Mouse (Mus musculus): ENCODE results near the gene Frmd5. TPM values are rescaled to one million over a fixed set of nuclear protein-coding genes. Genes with fewer than 3 reads are reported as not detected.
"Not testable (repeated sequence)": the region's sequence is repeated elsewhere in the genome, so short reads cannot be mapped to it uniquely, and the experiment has no call there.

Gene Frmd5
- polyA plus RNA-seq, 1 experiment = 1.5 TPM

- Histone ChIP-seq H3K4me3 (ENCODE audit: extremely low read depth, insufficient read depth, insufficient read length) (no peak overlapping the region), H3K36me3 (ENCODE audit: control insufficient read depth, insufficient read depth, low read length) (peaks cover 3% of the 10 kb centered on the region; the same call in 1 of the 2 replicates), H3K27me3 (ENCODE audit: control insufficient read depth, insufficient read depth, low read length) (no peaks in the 10 kb centered on the region), H3K4me1 (ENCODE audit: control insufficient read depth, insufficient read depth, insufficient read length) (peaks cover 3% of the 10 kb centered on the region; the same call in 1 of the 2 replicates), H3K27ac (ENCODE audit: insufficient read depth, low read length) (no peak overlapping the region)
- TF ChIP-seq POLR2A (IDR thresholded peaks at IDR 0.05; ENCODE audit: low read depth, low read length) (no peak), CTCF (IDR thresholded peaks at IDR 0.05; ENCODE audit: extremely low read depth, insufficient read depth, insufficient read length, insufficient replicate concordance) (no peak)
- DNase-seq (ENCODE audit: low read depth in 1 of 2, low spot score in 2 of 2) = no peak
- 92% methylated on average over 4 of the region's 4 CpGs for WGBS
Measured at GRCm38 (mm10) chr2:121514211-121514610, 292.7 kb downstream of the Frmd5 start.

GRCm38 (mm10) chr2:121512991-121513765, 293.7 kb downstream of the Frmd5 start:
- not testable (repeated sequence) for H3K4me1 ChIP-seq (ENCODE audit: control insufficient read depth, insufficient read depth, insufficient read length); H3K4me3 ChIP-seq (ENCODE audit: extremely low read depth, insufficient read depth, insufficient read length); DNase-seq (ENCODE audit: low read depth in 1 of 2, low spot score in 2 of 2); H3K36me3 ChIP-seq (ENCODE audit: control insufficient read depth, insufficient read depth, low read length); H3K27me3 ChIP-seq (ENCODE audit: control insufficient read depth, insufficient read depth, low read length); H3K27ac ChIP-seq (ENCODE audit: insufficient read depth, low read length)
- 94% methylated on average over 5 of the region's 5 CpGs for WGBS

GRCm38 (mm10) chr2:121511401-121511800, 295.5 kb downstream of the Frmd5 start:
- WGBS = 86% methylated on average over 8 of the region's 8 CpGs
- DNase-seq (ENCODE audit: low read depth in 1 of 2, low spot score in 2 of 2) = peak in 1 of 2 experiments; percentile 43
- TF ChIP-seq CTCF (IDR thresholded peaks at IDR 0.05; ENCODE audit: extremely low read depth, insufficient read depth, insufficient read length, insufficient replicate concordance) (no peak), POLR2A (IDR thresholded peaks at IDR 0.05; ENCODE audit: low read depth, low read length) (no peak)
- H3K27me3 ChIP-seq (ENCODE audit: control insufficient read depth, insufficient read depth, low read length) = no peaks in the 10 kb centered on the region
- H3K36me3 ChIP-seq (ENCODE audit: control insufficient read depth, insufficient read depth, low read length) = peaks cover 3% of the 10 kb centered on the region; the same call in 1 of the 2 replicates
- H3K4me1 ChIP-seq (ENCODE audit: control insufficient read depth, insufficient read depth, insufficient read length) = peaks cover 7% of the 10 kb centered on the region; the same call in 1 of the 2 replicates
- H3K27ac ChIP-seq (ENCODE audit: insufficient read depth, low read length) = peak overlapping the region; percentile 47
- no peak overlapping the region; the same call in 1 of the 2 replicates for H3K4me3 ChIP-seq (ENCODE audit: extremely low read depth, insufficient read depth, insufficient read length)

- 60% methylated on average over 16 of the region's 16 CpGs for WGBS
- TF ChIP-seq POLR2A (IDR thresholded peaks at IDR 0.05; ENCODE audit: low read depth, low read length) (no peak), CTCF (IDR thresholded peaks at IDR 0.05; ENCODE audit: extremely low read depth, insufficient read depth, insufficient read length, insufficient replicate concordance) (no peak)
- H3K4me3 ChIP-seq (ENCODE audit: extremely low read depth, insufficient read depth, insufficient read length) = peak overlapping the region; percentile 37; the same call in 1 of the 2 replicates
- no peak overlapping the region for H3K27ac ChIP-seq (ENCODE audit: insufficient read depth, low read length)
- peaks cover 3% of the 10 kb centered on the region; the same call in 1 of the 2 replicates for H3K36me3 ChIP-seq (ENCODE audit: control insufficient read depth, insufficient read depth, low read length)
- peak in 1 of 2 experiments; percentile 33 for DNase-seq (ENCODE audit: low read depth in 1 of 2, low spot score in 2 of 2)
- H3K27me3 ChIP-seq (ENCODE audit: control insufficient read depth, insufficient read depth, low read length) = no peaks in the 10 kb centered on the region
- peaks cover 7% of the 10 kb centered on the region; the same call in 1 of the 2 replicates for H3K4me1 ChIP-seq (ENCODE audit: control insufficient read depth, insufficient read depth, insufficient read length)
Measured at GRCm38 (mm10) chr2:121509584-121509983, 297.3 kb downstream of the Frmd5 start.

GRCm38 (mm10) chr2:121507951-121508330, 298.9 kb downstream of the Frmd5 start:
- Histone ChIP-seq H3K4me1 (ENCODE audit: control insufficient read depth, insufficient read depth, insufficient read length) (peaks cover 7% of the 10 kb centered on the region; the same call in 1 of the 2 replicates), H3K36me3 (ENCODE audit: control insufficient read depth, insufficient read depth, low read length) (peaks cover 3% of the 10 kb centered on the region; the same call in 1 of the 2 replicates), H3K4me3 (ENCODE audit: extremely low read depth, insufficient read depth, insufficient read length) (no peak overlapping the region), H3K27ac (ENCODE audit: insufficient read depth, low read length) (no peak overlapping the region), H3K27me3 (ENCODE audit: control insufficient read depth, insufficient read depth, low read length) (no peaks in the 10 kb centered on the region)
- no peak for DNase-seq (ENCODE audit: low read depth in 1 of 2, low spot score in 2 of 2)
- no peak for TF ChIP-seq CTCF (IDR thresholded peaks at IDR 0.05; ENCODE audit: extremely low read depth, insufficient read depth, insufficient read length, insufficient replicate concordance)
- no peak for TF ChIP-seq POLR2A (IDR thresholded peaks at IDR 0.05; ENCODE audit: low read depth, low read length)
- WGBS = 76% methylated on average over 2 of the region's 2 CpGs

GRCm38 (mm10) chr2:121507173-121507950, 299.5 kb downstream of the Frmd5 start:
- DNase-seq (ENCODE audit: low read depth in 1 of 2, low spot score in 2 of 2) = no peak
- Histone ChIP-seq H3K4me3 (ENCODE audit: extremely low read depth, insufficient read depth, insufficient read length) (peak overlapping the region; percentile 48), H3K36me3 (ENCODE audit: control insufficient read depth, insufficient read depth, low read length) (peaks cover 3% of the 10 kb centered on the region; the same call in 1 of the 2 replicates), H3K27me3 (ENCODE audit: control insufficient read depth, insufficient read depth, low read length) (no peaks in the 10 kb centered on the region), H3K27ac (ENCODE audit: insufficient read depth, low read length) (no peak overlapping the region), H3K4me1 (ENCODE audit: control insufficient read depth, insufficient read depth, insufficient read length) (peaks cover 7% of the 10 kb centered on the region; the same call in 1 of the 2 replicates)
- WGBS = 5% methylated on average over 12 of the region's 12 CpGs
- TF ChIP-seq CTCF (IDR thresholded peaks at IDR 0.05; ENCODE audit: extremely low read depth, insufficient read depth, insufficient read length, insufficient replicate concordance) = no peak
- TF ChIP-seq POLR2A (IDR thresholded peaks at IDR 0.05; ENCODE audit: low read depth, low read length) = no peak

Measured in spleen, adult 2 months (tissue).